Mouse (Mus musculus) testis, adult 2 months (tissue): ENCODE measurements around the gene Fmo5.

ENCODE experiments used
- CTCF ChIP-seq: fragments of 200-500 bp; IDR thresholded peaks from 2 replicates; pipeline ENCODE4 v1.5.1; 2012; ENCODE audit warnings: low read depth, mild to moderate bottlenecking, inconsistent platforms, low read length, moderate library complexity; ENCODE audit not compliant: control insufficient read depth, insufficient read depth, insufficient replicate concordance
- POLR2A ChIP-seq: fragments of 200-500 bp; IDR thresholded peaks from 2 replicates; pipeline ENCODE4 v1.6.1; 2012; ENCODE audit warnings: low read depth, mild to moderate bottlenecking, inconsistent platforms, low read length, moderate library complexity; ENCODE audit not compliant: control insufficient read depth

GRCm38 (mm10) chr3:97657655-97658411 lies 29.2 kb downstream of the Fmo5 start, which contains the start of gene Prkab2:
- TF ChIP-seq POLR2A: no peak; the same call in none of the 2 replicates
- TF ChIP-seq CTCF: no peak
